Mouse (Mus musculus) kidney, embryonic 16.5 days (tissue): Measurements from ENCODE around the gene Gm44511. TPM values are rescaled to one million over a fixed set of nuclear protein-coding genes. Genes with fewer than 3 reads are reported as not detected.
"Not testable (repeated sequence)": the region's sequence is repeated elsewhere in the genome, so short reads cannot be mapped to it uniquely, and the experiment has no call there.

Source experiments
- ATAC-seq: fragments of 200-750 bp; cut with Nextera tagmentation; 2 replicates; pipeline ENCODE4 v1.8.0; 2017; ENCODE audit warnings: moderate TSS enrichment; ENCODE audit not compliant: low FRiP score, low TSS enrichment
- H3K27ac ChIP-seq: fragments of 300-500 bp; sonication (generic); 2 replicates; pipeline ENCODE4 v1.5.1; 2014; ENCODE audit warnings: low read length
- H3K27me3 ChIP-seq: fragments of 300-500 bp; sonication (generic); 2 replicates; pipeline ENCODE4 v1.6.1; 2014; ENCODE audit warnings: low read length, control low read depth, mixed read lengths; ENCODE audit not compliant: insufficient read depth
- H3K36me3 ChIP-seq: fragments of 300-500 bp; sonication (generic); 2 replicates; pipeline ENCODE4 v1.6.1; 2014; ENCODE audit warnings: low read length, control low read depth, mixed read lengths; ENCODE audit not compliant: insufficient read depth
- H3K4me1 ChIP-seq: fragments of 300-500 bp; sonication (generic); 2 replicates; pipeline ENCODE4 v1.6.1; 2014; ENCODE audit warnings: low read length, control low read depth, mixed read lengths; ENCODE audit not compliant: insufficient read depth
- H3K4me2 ChIP-seq: fragments of 300-500 bp; sonication (generic); replicated peaks from 2 replicates; pipeline ENCODE4 v1.6.1; 2014; ENCODE audit warnings: low read depth, low read length
- H3K4me3 ChIP-seq: fragments of 300-500 bp; sonication (generic); 2 replicates; pipeline ENCODE4 v1.5.1; 2014; ENCODE audit warnings: mild to moderate bottlenecking, low read length
- H3K9ac ChIP-seq: fragments of 300-500 bp; sonication (generic); replicated peaks from 2 replicates; pipeline ENCODE4 v1.6.1; 2014; ENCODE audit warnings: low read length
- H3K9me3 ChIP-seq: fragments of 300-500 bp; sonication (generic); 2 replicates; pipeline ENCODE4 v1.6.1; 2016; ENCODE audit warnings: low read length, control low read depth
- WGBS: fragments of 180-500 bp; shearing (Covaris S2); extraction: QIAGEN DNeasy Blood & Tissue Kit; methylation state at CpG from one replicate; pipeline ENCODE4 v1.1.7; 2014; 5-methylcytosine and 5-hydroxymethylcytosine counted together
- polyA plus RNA-seq: library from polyadenylated mRNA; unstranded; fragments of >200 nt; fragmentation: Nextera tagmentation; extraction: Ambion mirVana; gene quantifications from 2 replicates; pipeline ENCODE4 v1.2.1, GENCODE M21; 2015

The Gm44511 gene
- polyA plus RNA-seq, 1 experiment from 2014 or later = not detected

GRCm38 (mm10) chr6:128842356-128842944 is 16.3 kb upstream of the Gm44511 start:
- Histone ChIP-seq H3K27ac (peak overlapping the region; percentile 84), H3K4me3 (peak overlapping the region; percentile 78), H3K9me3 (no peaks in the 10 kb centered on the region), H3K36me3 (no peaks in the 10 kb centered on the region), H3K27me3 (no peaks in the 10 kb centered on the region), H3K4me1 (peaks cover 12% of the 10 kb centered on the region), H3K4me2 (peak overlapping the region; percentile 76), H3K9ac (peak overlapping the region; percentile 79)
- WGBS = 1% methylated on average over 20 of the region's 20 CpGs
- ATAC-seq = no peak

DNA sequence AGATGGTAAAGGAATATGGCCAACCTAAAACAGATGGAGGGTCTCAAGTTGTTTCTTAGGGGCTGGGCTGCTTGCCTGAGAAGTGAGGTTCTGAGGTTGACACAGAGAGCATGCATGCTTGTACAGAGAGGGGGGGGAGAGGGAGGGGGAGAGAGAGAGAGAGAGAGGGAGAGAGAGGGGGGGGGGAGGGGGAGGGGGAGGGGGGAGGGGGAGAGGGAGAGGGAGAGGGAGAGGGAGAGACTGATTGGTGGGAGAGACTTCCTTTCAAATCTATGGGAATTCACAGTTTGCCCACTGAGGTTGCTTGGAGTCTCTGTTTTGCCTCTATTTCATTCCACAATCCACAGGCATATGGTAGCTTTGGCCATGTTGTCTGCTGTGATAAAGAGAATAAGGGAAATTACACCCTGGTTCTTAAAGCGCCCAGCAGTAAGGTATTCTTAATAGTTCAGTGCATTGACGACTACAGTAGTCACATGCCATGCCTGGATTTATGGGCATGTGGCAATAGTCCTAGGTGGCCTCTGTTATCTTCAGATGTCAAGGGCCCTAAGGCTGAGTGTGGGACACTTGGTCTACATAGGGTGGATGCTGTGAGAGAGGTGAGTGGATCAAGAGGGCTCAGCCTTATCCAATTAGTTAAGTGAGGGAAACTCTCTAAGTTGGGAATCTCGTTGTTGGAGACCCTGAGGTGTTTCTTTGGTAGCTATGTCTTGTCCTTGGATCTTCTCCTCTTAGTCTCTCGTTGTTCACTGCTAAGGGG is 15.4 kb upstream of the Gm44511 start:
- WGBS = 39% methylated on average over 4 of the region's 4 CpGs
- Histone ChIP-seq H3K9ac (peak overlapping the region; percentile 79), H3K27me3 (no peaks in the 10 kb centered on the region), H3K4me3 (peak overlapping the region; percentile 78; the same call in 1 of the 2 replicates), H3K4me2 (peak overlapping the region; percentile 76), H3K9me3 (no peaks in the 10 kb centered on the region), H3K36me3 (no peaks in the 10 kb centered on the region), H3K27ac (no peak overlapping the region), H3K4me1 (peaks cover 19% of the 10 kb centered on the region)
- ATAC-seq = no peak

GRCm38 (mm10) chr6:128840669-128841068 is 14.6 kb upstream of the Gm44511 start:
- not testable (repeated sequence) for H3K4me3 ChIP-seq, ATAC-seq, H3K27me3 ChIP-seq, H3K4me2 ChIP-seq, H3K9ac ChIP-seq, H3K9me3 ChIP-seq, H3K36me3 ChIP-seq, H3K27ac ChIP-seq
- 85% methylated on average over 3 of the region's 3 CpGs for WGBS
- peaks cover 19% of the 10 kb centered on the region for H3K4me1 ChIP-seq

GRCm38 (mm10) chr6:128839921-128840320 is 13.8 kb upstream of the Gm44511 start:
- H3K9me3 ChIP-seq = no peaks in the 10 kb centered on the region
- no peak overlapping the region; the same call in 1 of the 2 replicates for H3K9ac ChIP-seq
- peak overlapping the region; percentile 62 for H3K4me3 ChIP-seq
- H3K4me2 ChIP-seq = peak overlapping the region; percentile 56
- 69% methylated on average over 7 of the region's 7 CpGs for WGBS
- no peaks in the 10 kb centered on the region for H3K27me3 ChIP-seq
- no peaks in the 10 kb centered on the region for H3K36me3 ChIP-seq
- H3K4me1 ChIP-seq = peaks cover 19% of the 10 kb centered on the region
- no peak overlapping the region for H3K27ac ChIP-seq
- no peak for ATAC-seq

DNA sequence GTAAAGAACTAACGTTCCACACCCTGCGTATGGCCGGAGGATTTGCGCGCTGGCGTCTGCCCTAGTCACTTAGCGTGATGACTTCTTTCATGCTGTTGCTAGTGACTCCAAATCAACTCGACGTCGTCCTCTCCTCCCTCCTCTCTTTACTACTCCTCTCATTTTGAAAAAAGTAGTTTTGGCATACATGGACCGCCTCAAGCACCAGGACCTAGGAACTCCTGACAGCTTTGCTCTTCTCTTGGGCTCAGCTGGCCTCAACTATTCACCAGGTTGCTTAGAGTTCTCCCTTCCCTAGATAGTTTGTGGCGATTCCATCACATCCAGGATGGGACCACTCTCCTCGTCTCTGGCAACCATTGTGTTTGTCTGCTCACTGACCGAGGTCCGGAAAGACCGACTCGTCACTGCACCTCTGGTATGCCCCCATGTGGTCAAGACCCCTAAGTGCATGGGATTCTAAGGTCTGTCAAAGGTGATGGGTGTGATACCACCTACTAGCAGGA is 13.2 kb upstream of the Gm44511 start:
- no peaks in the 10 kb centered on the region for H3K36me3 ChIP-seq
- no peaks in the 10 kb centered on the region for H3K9me3 ChIP-seq
- no peaks in the 10 kb centered on the region for H3K27me3 ChIP-seq
- peak overlapping the region; percentile 52 for H3K9ac ChIP-seq
- ATAC-seq = peak; percentile 25
- peak overlapping the region; percentile 56 for H3K4me2 ChIP-seq
- 0% methylated on average over 17 of the region's 17 CpGs for WGBS
- peak overlapping the region; percentile 62 for H3K4me3 ChIP-seq
- peak overlapping the region; percentile 85 for H3K27ac ChIP-seq
- H3K4me1 ChIP-seq = peaks cover 17% of the 10 kb centered on the region

GRCm38 (mm10) chr6:128838342-128839265 is 12.5 kb upstream of the Gm44511 start:
- peaks cover 13% of the 10 kb centered on the region for H3K4me1 ChIP-seq
- peak overlapping the region; percentile 90 for H3K27ac ChIP-seq
- no peaks in the 10 kb centered on the region for H3K27me3 ChIP-seq
- H3K36me3 ChIP-seq = no peaks in the 10 kb centered on the region
- H3K9ac ChIP-seq = peak overlapping the region; percentile 72
- H3K9me3 ChIP-seq = no peaks in the 10 kb centered on the region
- H3K4me3 ChIP-seq = peak overlapping the region; percentile 62
- peak overlapping the region; percentile 56 for H3K4me2 ChIP-seq
- peak; percentile 82 for ATAC-seq
- under 1% methylated on average over 49 of the region's 49 CpGs for WGBS

DNA sequence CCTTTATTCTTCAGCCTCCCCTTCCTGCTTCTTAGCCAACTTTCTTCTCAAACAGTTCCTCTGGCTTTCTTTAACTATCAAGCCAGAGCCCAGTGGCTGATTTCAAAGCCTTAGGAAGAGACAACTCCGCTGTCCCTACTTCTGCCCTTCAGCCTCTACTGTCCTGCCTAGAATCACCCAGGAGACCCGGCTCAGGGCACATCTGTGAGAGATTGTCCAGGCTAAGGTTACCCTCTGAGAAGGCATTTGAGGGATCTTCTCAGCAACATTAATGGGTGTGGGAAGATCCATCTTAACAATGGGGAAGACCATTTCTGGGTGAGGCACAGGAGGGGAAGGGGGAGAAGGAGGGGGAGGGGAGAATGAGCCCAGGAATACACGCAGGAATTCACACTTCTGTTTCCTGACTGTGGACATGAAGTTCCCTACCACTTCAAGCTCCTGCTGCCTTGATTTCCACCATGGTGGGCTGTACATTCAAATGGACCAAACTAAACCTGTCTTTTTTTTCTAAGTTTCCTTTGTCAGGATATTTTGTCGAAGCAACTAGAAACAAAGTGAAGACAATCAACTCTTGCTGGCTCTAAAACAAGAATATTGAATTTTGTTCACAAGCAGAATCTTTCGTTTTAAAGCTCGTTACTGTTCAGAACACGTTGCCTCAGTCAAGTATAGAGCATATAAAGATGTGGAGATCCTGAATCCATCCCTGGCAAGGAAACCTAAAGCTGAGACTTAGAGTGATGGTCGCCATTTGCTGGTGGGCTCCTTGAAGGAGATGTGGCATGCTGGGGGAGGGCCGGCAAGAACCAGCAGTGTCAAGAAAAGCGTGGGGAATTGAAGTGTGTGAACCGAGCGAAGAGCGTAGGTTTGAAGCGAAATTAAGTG is 11.6 kb upstream of the Gm44511 start:
- 1% methylated on average over 14 of the region's 14 CpGs for WGBS
- H3K9ac ChIP-seq = peak overlapping the region; percentile 72
- peak; percentile 18; the same call in 1 of the 2 replicates for ATAC-seq

GRCm38 (mm10) chr6:128836955-128837334 is 10.8 kb upstream of the Gm44511 start:
- WGBS = 83% methylated on average over 6 of the region's 6 CpGs
- Histone ChIP-seq H3K4me1 (peaks cover 9% of the 10 kb centered on the region), H3K4me3 (peak overlapping the region; percentile 62), H3K27me3 (no peaks in the 10 kb centered on the region), H3K4me2 (peak overlapping the region; percentile 56), H3K9ac (peak overlapping the region; percentile 72), H3K36me3 (no peaks in the 10 kb centered on the region), H3K9me3 (no peaks in the 10 kb centered on the region), H3K27ac (no peak overlapping the region; the same call in 1 of the 2 replicates)
- no peak for ATAC-seq

More for the DNA sequence above, 11.6 kb upstream of the Gm44511 start:
- H3K4me2 ChIP-seq = peak overlapping the region; percentile 56
- H3K27me3 ChIP-seq = no peaks in the 10 kb centered on the region
- no peaks in the 10 kb centered on the region for H3K9me3 ChIP-seq
- peak overlapping the region; percentile 62 for H3K4me3 ChIP-seq
- H3K4me1 ChIP-seq = peaks cover 13% of the 10 kb centered on the region
- peak overlapping the region; percentile 74 for H3K27ac ChIP-seq
- H3K36me3 ChIP-seq = no peaks in the 10 kb centered on the region
